Comparison of ENCODE assay signal across 8 mouse cellular contexts in the genomic region with DNA sequence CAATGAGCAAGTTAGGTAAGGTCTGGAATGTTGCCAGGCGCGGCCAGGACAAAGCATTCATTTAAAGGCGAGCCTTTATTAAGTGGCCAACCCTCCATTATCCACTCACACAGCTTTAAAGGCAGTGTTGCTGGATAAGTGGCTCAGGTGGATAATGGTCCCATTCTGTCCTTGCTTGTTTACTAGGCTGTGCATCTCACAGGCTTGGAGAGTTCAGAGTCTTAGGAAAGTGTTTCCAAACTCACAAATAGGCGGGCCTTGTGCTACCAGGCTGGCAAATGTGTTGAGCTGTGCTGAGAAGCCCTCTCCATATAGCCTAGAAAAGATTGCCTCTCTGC.
DNase-seq lines count a peak whose midpoint lies in the region; ATAC-seq and TF ChIP-seq lines count a peak whose summit lies in the region.

No protein-coding gene starts in this region.

- H3K4me2 ChIP-seq in embryonic facial prominence, embryonic 11.5 days (ENCODE audit: low read depth, low read length), result no peak overlapping the region
- peak overlapping the region; percentile 77 for H3K4me2 ChIP-seq in heart, embryonic 12.5 days
- peak overlapping the region; percentile 13; the same call in 1 of the 2 replicates for H3K4me2 ChIP-seq in lung, embryonic 14.5 days

- H3K36me3 ChIP-seq in embryonic facial prominence, embryonic 11.5 days (replicated peaks; ENCODE audit: control insufficient read depth, insufficient read depth, low read depth, low read length), result no peaks in the 10 kb centered on the region
- peaks cover 33% of the 10 kb centered on the region for H3K36me3 ChIP-seq in embryonic facial prominence, embryonic 10.5 days (replicated peaks)
- H3K36me3 ChIP-seq in heart, embryonic 12.5 days, result no peaks in the 10 kb centered on the region
- H3K36me3 ChIP-seq in lung, embryonic 14.5 days (ENCODE audit: insufficient read depth), result no peaks in the 10 kb centered on the region
- no peaks in the 10 kb centered on the region for H3K36me3 ChIP-seq in kidney, adult 2 months (ENCODE audit: control insufficient read depth, insufficient read depth, low read length)

- WGBS in embryonic facial prominence, embryonic 11.5 days, result 62% methylated on average over 4 of the region's 4 CpGs
- WGBS in embryonic facial prominence, embryonic 10.5 days, result 57% methylated on average over 4 of the region's 4 CpGs
- WGBS in heart, embryonic 12.5 days, result 33% methylated on average over 4 of the region's 4 CpGs
- 47% methylated on average over 4 of the region's 4 CpGs for WGBS in lung, embryonic 14.5 days
- WGBS in kidney, adult 2 months, result 70% methylated on average over 4 of the region's 4 CpGs

- ATAC-seq in embryonic facial prominence, embryonic 11.5 days (replicated peaks; ENCODE audit: insufficient number of reproducible peaks, low FRiP score, low TSS enrichment, low read depth), result no peak; the same call in 1 of the 2 replicates
- ATAC-seq in heart, embryonic 12.5 days (ENCODE audit: insufficient number of reproducible peaks, low FRiP score), result no peak
- ATAC-seq in lung, embryonic 14.5 days (ENCODE audit: insufficient read depth), result peak; percentile 64; the same call in 1 of the 2 replicates

- no peak overlapping the region for H3K9ac ChIP-seq in embryonic facial prominence, embryonic 11.5 days (replicated peaks; ENCODE audit: low read length)
- H3K9ac ChIP-seq in heart, embryonic 12.5 days, result peak overlapping the region; percentile 82
- H3K9ac ChIP-seq in lung, embryonic 14.5 days, result 0 out of 2 replicates have a peak overlapping the region, but pooled peaks have one; percentile 11

- H3K27ac ChIP-seq in embryonic facial prominence, embryonic 11.5 days (replicated peaks; ENCODE audit: low read depth, low read length), result no peak overlapping the region
- no peak overlapping the region for H3K27ac ChIP-seq in embryonic facial prominence, embryonic 10.5 days (replicated peaks)
- peak overlapping the region; percentile 98 for H3K27ac ChIP-seq in heart, embryonic 12.5 days (ENCODE audit: poor library complexity, severe bottlenecking)
- H3K27ac ChIP-seq in lung, embryonic 14.5 days (ENCODE audit: low read depth), result peak overlapping the region; percentile 81
- no peak overlapping the region for H3K27ac ChIP-seq in kidney, adult 2 months (ENCODE audit: insufficient read depth, low read depth, low read length)

- H3K4me1 ChIP-seq in embryonic facial prominence, embryonic 11.5 days (ENCODE audit: control insufficient read depth, insufficient read depth, low read length), result no peaks in the 10 kb centered on the region
- peaks cover 13% of the 10 kb centered on the region; the same call in 1 of the 2 replicates for H3K4me1 ChIP-seq in embryonic facial prominence, embryonic 10.5 days
- peaks cover 67% of the 10 kb centered on the region for H3K4me1 ChIP-seq in heart, embryonic 12.5 days (replicated peaks)
- H3K4me1 ChIP-seq in lung, embryonic 14.5 days (ENCODE audit: insufficient read depth), result no peaks in the 10 kb centered on the region
- H3K4me1 ChIP-seq in kidney, adult 2 months (ENCODE audit: control insufficient read depth, insufficient read depth, low read length), result no peaks in the 10 kb centered on the region

- H3K27me3 ChIP-seq in embryonic facial prominence, embryonic 11.5 days (ENCODE audit: control insufficient read depth, insufficient read depth, low read length), result no peaks in the 10 kb centered on the region
- H3K27me3 ChIP-seq in embryonic facial prominence, embryonic 10.5 days (replicated peaks; ENCODE audit: low read depth, poor library complexity, severe bottlenecking), result no peaks in the 10 kb centered on the region
- H3K27me3 ChIP-seq in heart, embryonic 12.5 days (replicated peaks), result no peaks in the 10 kb centered on the region
- H3K27me3 ChIP-seq in lung, embryonic 14.5 days (ENCODE audit: insufficient read depth, low read length), result no peaks in the 10 kb centered on the region
- H3K27me3 ChIP-seq in kidney, adult 2 months (replicated peaks; ENCODE audit: control insufficient read depth, insufficient read depth, low read length), result no peaks in the 10 kb centered on the region

- no peak overlapping the region for H3K4me3 ChIP-seq in embryonic facial prominence, embryonic 11.5 days (ENCODE audit: low read depth, low read length)
- H3K4me3 ChIP-seq in embryonic facial prominence, embryonic 10.5 days, result no peak overlapping the region
- peak overlapping the region; percentile 56 for H3K4me3 ChIP-seq in heart, embryonic 12.5 days
- H3K4me3 ChIP-seq in lung, embryonic 14.5 days (ENCODE audit: low read depth, low read length), result no peak overlapping the region
- H3K4me3 ChIP-seq in kidney, adult 2 months (ENCODE audit: insufficient read depth, low read depth, low read length), result no peak overlapping the region

- intact Hi-C loops in gastrocnemius, postnatal 14 days (cut with DNase I; ENCODE audit: low total_unique reads), result no loop called here

- peak; percentile 34 for DNase-seq in embryonic facial prominence, embryonic 11.5 days (ENCODE audit: low spot score)
- DNase-seq in embryonic facial prominence, embryonic 10.5 days (ENCODE audit: low spot score), result no peak
- DNase-seq in Muller cell, postnatal 12 days (ENCODE audit: inconsistent ontology term), result peak; percentile 62
- DNase-seq in lung, embryonic 14.5 days, result peak; percentile 84
- no peak for DNase-seq in gastrocnemius, postnatal 14 days
- DNase-seq in urinary bladder, adult 2 months (ENCODE audit: low spot score), result no peak
- no peak for DNase-seq in kidney, adult 2 months

- no peak for TF ChIP-seq CTCF in lung, embryonic 14.5 days (IDR thresholded peaks at IDR 0.05; ENCODE audit: low read depth)
- no peak for TF ChIP-seq CTCF in kidney, adult 2 months (conservative IDR thresholded peaks at IDR 0.05; ENCODE audit: insufficient read depth, insufficient read length, low read depth, low read length)

- no peak for TF ChIP-seq POLR2A in kidney, adult 2 months (IDR thresholded peaks at IDR 0.05; ENCODE audit: low read depth, low read length)

- H3K9me3 ChIP-seq in embryonic facial prominence, embryonic 11.5 days (replicated peaks; ENCODE audit: control insufficient read depth, low read length), result no peaks in the 10 kb centered on the region
- H3K9me3 ChIP-seq in embryonic facial prominence, embryonic 10.5 days, result no peaks in the 10 kb centered on the region
- no peaks in the 10 kb centered on the region for H3K9me3 ChIP-seq in heart, embryonic 12.5 days (replicated peaks)
- no peaks in the 10 kb centered on the region for H3K9me3 ChIP-seq in lung, embryonic 14.5 days (ENCODE audit: low read depth, low read length)

Comparison
In these comparisons a context has a peak if more than half of its experiments do, and no peak if none do; other contexts are left out.
1. DNase-seq: peak in embryonic facial prominence, embryonic 11.5 days (single experiment), Muller cell, postnatal 12 days (single experiment) and lung, embryonic 14.5 days (single experiment); none in embryonic facial prominence, embryonic 10.5 days (single experiment), gastrocnemius, postnatal 14 days (single experiment), urinary bladder, adult 2 months (single experiment) and kidney, adult 2 months (single experiment).
2. H3K27ac ChIP-seq: peak in heart, embryonic 12.5 days (single experiment) and lung, embryonic 14.5 days (single experiment); none in embryonic facial prominence, embryonic 11.5 days (single experiment), embryonic facial prominence, embryonic 10.5 days (single experiment) and kidney, adult 2 months (single experiment).